Comparison of ENCODE assay signal across 8 mouse cellular contexts in genomic region chr11:102881314-102882198, GRCm38 (mm10). TPM values are rescaled to one million over a fixed set of nuclear protein-coding genes. Genes with fewer than 3 reads are reported as not detected.
DNase-seq lines count a peak whose midpoint lies in the region; ATAC-seq lines count a peak whose summit lies in the region.

No protein-coding gene starts in this region.

- H3K9me3 ChIP-seq in hindbrain, embryonic 10.5 days: no peaks in the 10 kb centered on the region

- WGBS in hindbrain, embryonic 10.5 days: 18% methylated on average over 13 of the region's 13 CpGs

- H3K27ac ChIP-seq in hindbrain, embryonic 10.5 days: peak overlapping the region; percentile 98

- peak; percentile 40 to 41 for DNase-seq in left cerebral cortex, postnatal 25 days (ENCODE audit: low spot score in 2 of 2)
- DNase-seq in left cerebral cortex, postnatal 10 days (ENCODE audit: extremely low spot score in 1 of 2, low spot score in 2 of 2): no peak
- peak; percentile 41 for DNase-seq in brain, adult 2 months (ENCODE audit: low read depth, low spot score)
- DNase-seq in hindbrain, embryonic 10.5 days (ENCODE audit: low spot score): peak; percentile 13
- DNase-seq in spleen, adult 18-20 months: no peak
- DNase-seq in left cerebral cortex, adult 18-20 months (ENCODE audit: low spot score in 2 of 2): no peak
- DNase-seq in adrenal gland, adult 18-20 months (ENCODE audit: low spot score in 2 of 2): no peak

- H3K4me3 ChIP-seq in hindbrain, embryonic 10.5 days: peak overlapping the region; percentile 83

- ATAC-seq in megakaryocyte progenitor cell, adult 5-6 weeks (replicated peaks; ENCODE audit: poor library complexity): peak; percentile 22

- peaks cover 17% of the 10 kb centered on the region for H3K36me3 ChIP-seq in hindbrain, embryonic 10.5 days

- peaks cover 13% of the 10 kb centered on the region for H3K27me3 ChIP-seq in hindbrain, embryonic 10.5 days (ENCODE audit: insufficient read depth, poor library complexity, severe bottlenecking)

- H3K4me1 ChIP-seq in hindbrain, embryonic 10.5 days (replicated peaks): peaks cover 21% of the 10 kb centered on the region

- intact Hi-C loops in left cerebral cortex, postnatal 25 days (cut with DNase I): no loop called here
- intact Hi-C loops in left cerebral cortex, postnatal 10 days (cut with DNase I): no loop called here

RNA-seq across cellular contexts. Expression of gene Ccdc103, which starts 0.6 kb away (rescaled TPM):
- total RNA-seq in left cerebral cortex, postnatal 25 days (2021): 1 to 10 TPM; 1.7 to 2.7 TPM
- 1 to 10 TPM; 1.3 to 1.6 TPM for total RNA-seq in left cerebral cortex, postnatal 10 days (2021)
- polyA plus RNA-seq in hindbrain, embryonic 10.5 days (2016; fragmentation: Nextera tagmentation; extraction: Ambion mirVana): 1.9 and 2.2 TPM in 2 replicates
- total RNA-seq in megakaryocyte progenitor cell, adult 5-6 weeks (2015): 0.12 TPM in 1 of 2 replicates, not detected in the other
- total RNA-seq in megakaryocyte progenitor cell, adult 5-6 weeks (2017): not detected in 2 replicates
- 1 to 10 TPM; 1.4 TPM for total RNA-seq in left cerebral cortex, adult 18-20 months (2021)
- under 1 TPM; 0.32 to 0.36 TPM for total RNA-seq in adrenal gland, adult 18-20 months (2021)

RNA-seq across cellular contexts. Expression of gene Eftud2, which starts 0.8 kb away (rescaled TPM):
- total RNA-seq in left cerebral cortex, postnatal 25 days (2021): 100 to 1,000 TPM; 108 to 116 TPM
- 100 to 1,000 TPM; 101 to 102 TPM for total RNA-seq in left cerebral cortex, postnatal 10 days (2021)
- 290 and 328 TPM in 2 replicates for polyA plus RNA-seq in hindbrain, embryonic 10.5 days (2016; fragmentation: Nextera tagmentation; extraction: Ambion mirVana)
- total RNA-seq in megakaryocyte progenitor cell, adult 5-6 weeks (2015): 117 and 130 TPM in 2 replicates
- 139 and 151 TPM in 2 replicates for total RNA-seq in megakaryocyte progenitor cell, adult 5-6 weeks (2017)
- total RNA-seq in left cerebral cortex, adult 18-20 months (2021): 100 to 1,000 TPM; 118 to 122 TPM
- 10 to 100 TPM; 64.6 to 70.2 TPM for total RNA-seq in adrenal gland, adult 18-20 months (2021)

RNA-seq across cellular contexts. Expression of gene Fam187a, which starts 3.4 kb away (rescaled TPM):
- total RNA-seq in left cerebral cortex, postnatal 25 days (2021): under 1 TPM in 1 of 2 experiments, not detected in 1; 0.27 TPM
- total RNA-seq in left cerebral cortex, postnatal 10 days (2021): not detected
- polyA plus RNA-seq in hindbrain, embryonic 10.5 days (2016; fragmentation: Nextera tagmentation; extraction: Ambion mirVana): not detected in 2 replicates
- not detected in 2 replicates for total RNA-seq in megakaryocyte progenitor cell, adult 5-6 weeks (2015)
- not detected in 2 replicates for total RNA-seq in megakaryocyte progenitor cell, adult 5-6 weeks (2017)
- total RNA-seq in left cerebral cortex, adult 18-20 months (2021): under 1 TPM in 1 of 2 experiments, not detected in 1; 0.42 TPM
- total RNA-seq in adrenal gland, adult 18-20 months (2021): not detected

RNA-seq across cellular contexts. Expression of gene Gfap, which starts 19.2 kb away (rescaled TPM):
- 100 to 1,000 TPM; 118 to 122 TPM for total RNA-seq in left cerebral cortex, postnatal 25 days (2021)
- 100 to 1,000 TPM; 109 to 117 TPM for total RNA-seq in left cerebral cortex, postnatal 10 days (2021)
- 0.17 TPM in 1 of 2 replicates, not detected in the other for polyA plus RNA-seq in hindbrain, embryonic 10.5 days (2016; fragmentation: Nextera tagmentation; extraction: Ambion mirVana)
- total RNA-seq in megakaryocyte progenitor cell, adult 5-6 weeks (2015): 0.10 TPM in 1 of 2 replicates, not detected in the other
- total RNA-seq in megakaryocyte progenitor cell, adult 5-6 weeks (2017): not detected in 2 replicates
- 100 to 1,000 TPM; 137 to 174 TPM for total RNA-seq in left cerebral cortex, adult 18-20 months (2021)
- total RNA-seq in adrenal gland, adult 18-20 months (2021): 1 to 10 TPM in 1 of 2 experiments, under 1 TPM in 1; 0.76 to 1.1 TPM

RNA-seq across cellular contexts. Expression of gene Kif18b, which starts 43.4 kb away (rescaled TPM):
- under 1 TPM; 0.28 to 0.41 TPM for total RNA-seq in left cerebral cortex, postnatal 25 days (2021)
- 1 to 10 TPM; 1.2 to 1.9 TPM for total RNA-seq in left cerebral cortex, postnatal 10 days (2021)
- 11.6 and 12.2 TPM in 2 replicates for polyA plus RNA-seq in hindbrain, embryonic 10.5 days (2016; fragmentation: Nextera tagmentation; extraction: Ambion mirVana)
- 18.8 and 19.0 TPM in 2 replicates for total RNA-seq in megakaryocyte progenitor cell, adult 5-6 weeks (2015)
- 18.9 and 20.5 TPM in 2 replicates for total RNA-seq in megakaryocyte progenitor cell, adult 5-6 weeks (2017)
- under 1 TPM in 1 of 2 experiments, not detected in 1; 0.46 TPM for total RNA-seq in left cerebral cortex, adult 18-20 months (2021)
- under 1 TPM; 0.51 to 0.73 TPM for total RNA-seq in adrenal gland, adult 18-20 months (2021)

Comparison
In these comparisons a context has a peak if more than half of its experiments do, and no peak if none do; other contexts are left out.
1. DNase-seq: peak in left cerebral cortex, postnatal 25 days (2 of 2), brain, adult 2 months (single experiment) and hindbrain, embryonic 10.5 days (single experiment); none in left cerebral cortex, postnatal 10 days (0 of 2), spleen, adult 18-20 months (0 of 2), left cerebral cortex, adult 18-20 months (0 of 2) and adrenal gland, adult 18-20 months (0 of 2).